In genomic region chr10:53772708-53773107, GRCm38 (mm10) we compare ENCODE assay signal across 25 mouse cellular contexts. TPM values are rescaled to one million over a fixed set of nuclear protein-coding genes. Genes with fewer than 3 reads are reported as not detected.
"Had no signal": no experiment of that assay in that cellular context is flagged by ENCODE, and none has a peak within 500 bp of the region (broad histone marks: within the 10 kb centered on the region; RNA-seq: fewer than 3 reads in every experiment).

No protein-coding gene starts in this region.

- H3K4me1 ChIP-seq: heart, embryonic 10.5 days; heart, embryonic 12.5 days; hindbrain, embryonic 10.5 days; hindbrain, embryonic 12.5 days; intestine, embryonic 15.5 days; limb, embryonic 10.5 days; liver, embryonic 13.5 days; liver, embryonic 15.5 days had no signal

- H3K27me3 ChIP-seq: heart, embryonic 12.5 days; hindbrain, embryonic 12.5 days; intestine, embryonic 15.5 days; limb, embryonic 12.5 days; liver, embryonic 13.5 days; liver, embryonic 15.5 days had no signal

- H3K4me3 ChIP-seq: gastrocnemius, adult 2 months; heart, embryonic 10.5 days; heart, embryonic 12.5 days; hindbrain, embryonic 10.5 days; hindbrain, embryonic 12.5 days; intestine, embryonic 15.5 days; layer of hippocampus, adult 2 months; left cerebral cortex, adult 2 months; limb, embryonic 10.5 days; limb, embryonic 12.5 days; liver, embryonic 13.5 days; liver, embryonic 15.5 days had no signal

- ATAC-seq: hindbrain, embryonic 16.5 days; inflammation-experienced regulatory T-cells, adult 6 months; intestine, embryonic 15.5 days; intestine, postnatal 0 days; liver, postnatal 0 days had no signal

- H3K4me2 ChIP-seq: heart, embryonic 12.5 days; hindbrain, embryonic 12.5 days; hindbrain, embryonic 14.5 days; intestine, embryonic 15.5 days; limb, embryonic 12.5 days; liver, embryonic 11.5 days; liver, embryonic 13.5 days; liver, embryonic 15.5 days had no signal

- H3K9ac ChIP-seq: heart, embryonic 12.5 days; hindbrain, embryonic 12.5 days; hindbrain, embryonic 14.5 days; intestine, embryonic 15.5 days; limb, embryonic 12.5 days; liver, embryonic 13.5 days; liver, embryonic 15.5 days; liver, postnatal 0 days had no signal

- DNase-seq: gastrocnemius, adult 2 months; gastrocnemius, postnatal 10 days; gastrocnemius, postnatal 25 days; heart, adult 18-20 months; heart, postnatal 10 days; heart, postnatal 4 days; kidney, postnatal 4 days; liver; liver, embryonic 13.5 days; liver, postnatal 0 days had no signal

- H3K27ac ChIP-seq: gastrocnemius, adult 2 months; heart, embryonic 10.5 days; hindbrain, embryonic 10.5 days; hindbrain, embryonic 12.5 days; hindbrain, embryonic 14.5 days; intestine, embryonic 15.5 days; layer of hippocampus, adult 2 months; left cerebral cortex, adult 2 months; limb, embryonic 10.5 days; limb, embryonic 12.5 days; liver, embryonic 13.5 days; liver, embryonic 15.5 days had no signal

- H3K36me3 ChIP-seq: heart, embryonic 10.5 days; heart, embryonic 12.5 days; hindbrain, embryonic 10.5 days; hindbrain, embryonic 12.5 days; intestine, embryonic 15.5 days; limb, embryonic 10.5 days; limb, embryonic 12.5 days; liver, embryonic 13.5 days; liver, embryonic 15.5 days had no signal

- H3K9me3 ChIP-seq: heart, embryonic 10.5 days; heart, embryonic 12.5 days; hindbrain, embryonic 10.5 days; hindbrain, embryonic 12.5 days; intestine, embryonic 15.5 days; limb, embryonic 10.5 days; limb, embryonic 12.5 days; liver, embryonic 13.5 days; liver, embryonic 15.5 days had no signal

RNA-seq across cellular contexts. Expression of gene Fam184a, which starts 21.8 kb away (rescaled TPM):
- polyA plus RNA-seq: inflammation-experienced regulatory T-cells, adult 6 months had no signal
